Mouse (Mus musculus) lung, adult 10 weeks (tissue): ENCODE measurements around the gene Adgrg5. TPM values are rescaled to one million over a fixed set of nuclear protein-coding genes. Genes with fewer than 3 reads are reported as not detected.

Source experiments
- polyA plus RNA-seq: library from polyadenylated mRNA; stranded (reverse); fragments of 350-450 nt; fragmentation: Illumina TruSeq; extraction: RNeasy Lipid Tissue Mini Kit (QIAGEN cat#74804); gene quantifications from one replicate; pipeline ENCODE4 v1.2.3, GENCODE M21; 2014; ENCODE audit warnings: low read depth, low replicate concordance; ENCODE audit not compliant: insufficient read depth

The Adgrg5 gene
- polyA plus RNA-seq = 1.3 TPM

DNA sequence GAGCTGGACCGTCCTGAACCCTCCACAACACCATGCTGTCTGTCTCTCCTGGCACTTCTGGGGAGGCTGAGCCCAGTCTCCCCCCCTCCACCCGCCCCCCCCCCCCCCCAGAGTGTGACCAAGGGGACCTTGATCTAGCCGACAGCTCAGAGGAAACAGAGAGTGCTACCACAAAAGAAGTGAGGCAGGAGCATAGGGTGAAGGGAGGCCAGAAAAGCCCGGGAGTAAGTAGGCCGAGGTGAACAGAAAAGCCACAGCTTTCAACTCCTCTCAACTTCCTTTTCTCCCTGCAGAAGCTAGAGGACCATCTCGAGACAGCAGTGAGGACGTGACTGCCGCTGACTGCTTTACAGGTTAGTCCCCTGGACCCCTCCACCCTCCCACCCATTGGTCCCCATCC, at the start of gene Adgrg5:
Gene Adgrg5, plus strand, starts transcription at position 290 of the 400 bp plus-strand sequence.

DNA sequence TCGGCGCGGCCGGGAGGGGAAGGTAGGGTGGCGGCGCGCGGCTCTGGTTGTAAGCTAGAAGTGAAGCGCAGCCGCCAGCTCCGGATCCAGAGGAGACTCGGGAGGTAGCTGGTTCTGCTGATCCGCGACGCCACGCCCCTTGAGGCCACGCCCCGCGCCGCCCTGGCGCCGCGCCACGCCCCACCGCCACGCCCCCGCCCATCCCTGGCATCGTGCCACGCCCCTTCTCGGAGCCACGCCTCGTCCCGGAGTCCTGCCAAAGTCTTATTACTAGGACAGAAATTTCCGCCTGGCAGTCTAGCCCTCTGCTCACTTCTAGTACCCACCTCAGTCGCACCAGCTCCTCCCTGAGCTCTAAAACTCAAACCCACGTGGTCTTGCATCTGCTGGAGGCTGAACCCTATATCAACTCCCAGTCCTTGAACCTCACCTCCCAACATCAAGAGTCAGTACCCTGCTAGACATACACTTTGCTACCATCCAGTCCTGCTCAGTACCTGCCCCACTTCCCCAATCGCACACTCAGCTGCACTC, 47.2 kb upstream of the Adgrg5 start, which contains the start of gene Dok4:
Gene Dok4, minus strand, starts transcription at position 134 of the 534 bp plus-strand sequence.

DNA sequence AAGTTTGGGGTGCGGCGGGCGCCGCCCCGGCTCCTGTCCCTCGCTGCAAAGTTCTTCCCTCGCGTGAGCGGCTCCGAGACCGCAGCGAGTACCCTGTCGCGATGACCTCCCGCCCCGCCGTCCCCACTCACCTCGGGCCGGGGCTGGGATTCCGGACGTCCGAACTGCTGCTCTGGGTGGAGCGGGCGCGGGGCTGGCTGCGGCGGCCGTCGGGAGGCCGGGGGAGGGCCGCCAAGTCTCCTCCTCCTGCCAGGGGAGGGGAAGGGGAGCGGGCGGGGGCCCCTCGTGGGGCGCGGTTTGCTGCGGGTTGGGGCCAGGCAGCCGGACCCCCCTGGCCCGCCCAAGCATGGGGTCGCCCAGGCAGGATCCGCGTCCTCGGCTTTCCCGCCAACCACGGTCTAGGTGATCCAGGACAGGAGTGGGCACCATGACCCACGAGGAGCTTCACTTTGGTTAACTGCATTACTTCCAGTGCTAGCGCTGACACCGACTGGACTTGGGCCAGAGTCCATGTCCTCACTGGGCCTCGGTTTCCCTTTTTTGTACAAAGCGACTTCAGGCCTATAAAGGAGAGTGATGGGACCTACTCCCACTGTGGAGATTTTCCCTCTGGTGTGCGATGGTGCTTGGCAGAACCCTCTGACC, 5.5 kb upstream of the Adgrg5 start, which contains the start of gene Ccdc102a:
Gene Ccdc102a, minus strand, starts transcription at position 248 of the 645 bp plus-strand sequence.

DNA sequence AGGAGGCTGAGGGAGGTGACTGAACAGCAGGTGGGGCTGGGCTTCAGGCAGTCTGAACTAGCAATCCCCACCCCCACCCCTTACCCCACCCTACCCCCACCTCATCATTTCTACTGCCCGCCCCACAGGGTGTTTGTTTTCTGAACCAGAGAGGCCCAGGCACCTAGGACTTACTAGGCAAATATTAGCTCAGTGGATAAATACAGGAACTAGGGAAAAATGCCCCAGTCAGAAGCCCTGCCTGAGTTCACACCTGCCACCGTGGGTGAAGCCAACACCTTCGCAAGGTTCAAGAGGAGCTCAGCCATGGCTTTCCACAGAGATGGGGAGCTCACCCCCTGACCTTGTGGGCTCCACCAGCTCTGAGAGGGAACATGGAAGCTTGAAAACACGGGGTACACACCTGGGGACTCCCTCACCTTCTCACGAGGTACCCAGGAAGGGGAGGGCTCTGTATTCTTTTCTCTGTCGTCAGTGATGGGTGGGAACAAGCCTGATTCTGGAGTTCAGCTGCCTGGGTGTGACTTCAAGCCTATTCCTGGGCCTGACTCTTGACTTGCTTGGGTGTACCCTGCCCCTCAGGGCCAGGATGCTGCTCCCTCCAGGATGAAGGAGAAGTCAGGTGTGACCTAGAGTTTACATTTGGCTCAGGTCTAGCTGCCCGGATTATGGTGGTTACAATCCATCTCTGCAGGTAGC, 51.1 kb downstream of the Adgrg5 start, which contains the start of gene Adgrg1:
Gene Adgrg1, plus strand, starts transcription at position 285 of the 699 bp plus-strand sequence.

Other genes with a start within 250 kb of the Adgrg5 start
- gene Pllp, start 227.4 kb upstream of the Adgrg5 start, polyA plus RNA-seq = 60.3 TPM
- gene Ccl22, start 178.1 kb upstream of the Adgrg5 start, polyA plus RNA-seq = 5.5 TPM
- gene Cx3cl1, start 151.7 kb upstream of the Adgrg5 start, polyA plus RNA-seq = 18.1 TPM
- gene Ccl17, start 113.2 kb upstream of the Adgrg5 start, polyA plus RNA-seq = 29.6 TPM
- gene Coq9, start 85.4 kb upstream of the Adgrg5 start, polyA plus RNA-seq = 32.7 TPM
- gene Ciapin1, start 85.3 kb upstream of the Adgrg5 start, polyA plus RNA-seq = 22.1 TPM
- 60.7 TPM for gene Polr2c, start 66.2 kb upstream of the Adgrg5 start, polyA plus RNA-seq
- 21.7 TPM for gene Dok4, start 47.4 kb upstream of the Adgrg5 start, polyA plus RNA-seq
- 8.3 TPM for gene Ccdc102a, start 5.6 kb upstream of the Adgrg5 start, polyA plus RNA-seq
- 29.7 TPM for gene Adgrg1, start 51.1 kb downstream of the Adgrg5 start, polyA plus RNA-seq
- 2.0 TPM for gene Adgrg3, start 94.0 kb downstream of the Adgrg5 start, polyA plus RNA-seq
- gene Drc7, start 131.4 kb downstream of the Adgrg5 start, polyA plus RNA-seq = 8.8 TPM
- 5.5 TPM for gene Katnb1, start 157.5 kb downstream of the Adgrg5 start, polyA plus RNA-seq